Mouse (Mus musculus) intestine, postnatal 0 days (tissue): ENCODE measurements around the gene Pip5k1c. TPM values are rescaled to one million over a fixed set of nuclear protein-coding genes. Genes with fewer than 3 reads are reported as not detected.

Experiments used
- ATAC-seq: fragments of 200-750 bp; cut with Nextera tagmentation; 2 replicates; pipeline ENCODE4 v1.8.0; 2017; ENCODE audit warnings: mild to moderate bottlenecking, moderate TSS enrichment, moderate library complexity
- H3K27ac ChIP-seq: fragments of 300-500 bp; sonication (generic); 2 replicates; pipeline ENCODE4 v1.5.1; 2014; ENCODE audit warnings: mild to moderate bottlenecking, low read depth, low read length, moderate library complexity
- H3K27me3 ChIP-seq: fragments of 300-500 bp; sonication (generic); replicated peaks from 2 replicates; pipeline ENCODE4 v1.6.1; 2014; ENCODE audit warnings: low read length, mixed read lengths; ENCODE audit not compliant: control insufficient read depth, insufficient read depth
- H3K36me3 ChIP-seq: fragments of 300-500 bp; sonication (generic); 2 replicates; pipeline ENCODE4 v1.6.1; 2014; ENCODE audit warnings: mild to moderate bottlenecking, moderate library complexity; ENCODE audit not compliant: control insufficient read depth, insufficient read depth
- H3K4me1 ChIP-seq: fragments of 300-500 bp; sonication (generic); replicated peaks from 2 replicates; pipeline ENCODE4 v1.6.1; 2014; ENCODE audit warnings: antibody characterized with exemption, low read length, mixed read lengths; ENCODE audit not compliant: control insufficient read depth, insufficient read depth
- H3K4me2 ChIP-seq: fragments of 300-500 bp; sonication (generic); replicated peaks from 2 replicates; pipeline ENCODE4 v1.6.1; 2014; ENCODE audit warnings: low read depth, mild to moderate bottlenecking, moderate library complexity
- H3K4me3 ChIP-seq: fragments of 300-500 bp; sonication (generic); 2 replicates; pipeline ENCODE4 v1.5.1; 2014; ENCODE audit warnings: low read depth, low read length
- H3K9ac ChIP-seq: fragments of 300-500 bp; sonication (generic); 2 replicates; pipeline ENCODE4 v1.6.1; 2014; ENCODE audit warnings: mild to moderate bottlenecking, low read depth, low read length
- H3K9me3 ChIP-seq: fragments of 300-500 bp; sonication (generic); 2 replicates; pipeline ENCODE4 v1.6.1; 2016; ENCODE audit warnings: mixed run types; ENCODE audit not compliant: control insufficient read depth
- CTCF ChIP-seq: sonication (generic); IDR thresholded peaks from 2 replicates; pipeline ENCODE4 v1.5.1; 2016; ENCODE audit warnings: low read depth, mild to moderate bottlenecking, control low read depth, antibody characterized with exemption, moderate library complexity
- WGBS: fragments of 180-500 bp; shearing (Covaris S2); extraction: QIAGEN DNeasy Blood & Tissue Kit; methylation state at CpG from one replicate; pipeline ENCODE4 v1.1.7; 2014; 5-methylcytosine and 5-hydroxymethylcytosine counted together
- polyA plus RNA-seq: library from polyadenylated mRNA; unstranded; fragments of >200 nt; fragmentation: Nextera tagmentation; extraction: Ambion mirVana; gene quantifications from 2 replicates; pipeline ENCODE4 v1.2.1, GENCODE M21; 2015

Gene Pip5k1c
- polyA plus RNA-seq, 1 experiment from 2014 or later: 27.2 TPM

- H3K27me3 ChIP-seq: no peaks in the 10 kb centered on the region
- H3K4me2 ChIP-seq: peak overlapping the region; percentile 48
- H3K4me1 ChIP-seq: peaks cover 27% of the 10 kb centered on the region; the same call in 1 of the 2 replicates
- no peak overlapping the region for H3K9ac ChIP-seq
- TF ChIP-seq CTCF: no peak
- no peak overlapping the region for H3K4me3 ChIP-seq
- H3K9me3 ChIP-seq: no peaks in the 10 kb centered on the region
- WGBS: 11% methylated on average over 14 of the region's 14 CpGs
- peak overlapping the region; percentile 52 for H3K27ac ChIP-seq
- peak; percentile 12; the same call in 1 of the 2 replicates for ATAC-seq
- H3K36me3 ChIP-seq: peaks cover 26% of the 10 kb centered on the region
Measured at GRCm38 (mm10) chr10:81302781-81303218, 10.0 kb downstream of the Pip5k1c start.

GRCm38 (mm10) chr10:81303258-81303657 is 10.5 kb downstream of the Pip5k1c start:
- WGBS: 44% methylated on average over 10 of the region's 10 CpGs
- peak overlapping the region; percentile 52; the same call in 1 of the 2 replicates for H3K27ac ChIP-seq
- no peaks in the 10 kb centered on the region for H3K27me3 ChIP-seq
- H3K4me3 ChIP-seq: no peak overlapping the region
- no peak overlapping the region for H3K9ac ChIP-seq
- ATAC-seq: no peak
- peaks cover 25% of the 10 kb centered on the region; the same call in 1 of the 2 replicates for H3K4me1 ChIP-seq
- TF ChIP-seq CTCF: no peak
- H3K4me2 ChIP-seq: peak overlapping the region; percentile 48
- no peaks in the 10 kb centered on the region for H3K9me3 ChIP-seq
- peaks cover 31% of the 10 kb centered on the region for H3K36me3 ChIP-seq

GRCm38 (mm10) chr10:81303761-81304160 is 11.0 kb downstream of the Pip5k1c start:
- Histone ChIP-seq H3K36me3 (peaks cover 34% of the 10 kb centered on the region), H3K27ac (no peak overlapping the region), H3K9me3 (no peaks in the 10 kb centered on the region), H3K9ac (no peak overlapping the region), H3K4me1 (peaks cover 22% of the 10 kb centered on the region; the same call in 1 of the 2 replicates), H3K4me3 (no peak overlapping the region), H3K4me2 (0 out of 2 replicates have a peak overlapping the region, but pooled peaks have one; percentile 3), H3K27me3 (no peaks in the 10 kb centered on the region)
- no peak for ATAC-seq
- WGBS: 78% methylated on average over 7 of the region's 7 CpGs
- no peak for TF ChIP-seq CTCF

DNA sequence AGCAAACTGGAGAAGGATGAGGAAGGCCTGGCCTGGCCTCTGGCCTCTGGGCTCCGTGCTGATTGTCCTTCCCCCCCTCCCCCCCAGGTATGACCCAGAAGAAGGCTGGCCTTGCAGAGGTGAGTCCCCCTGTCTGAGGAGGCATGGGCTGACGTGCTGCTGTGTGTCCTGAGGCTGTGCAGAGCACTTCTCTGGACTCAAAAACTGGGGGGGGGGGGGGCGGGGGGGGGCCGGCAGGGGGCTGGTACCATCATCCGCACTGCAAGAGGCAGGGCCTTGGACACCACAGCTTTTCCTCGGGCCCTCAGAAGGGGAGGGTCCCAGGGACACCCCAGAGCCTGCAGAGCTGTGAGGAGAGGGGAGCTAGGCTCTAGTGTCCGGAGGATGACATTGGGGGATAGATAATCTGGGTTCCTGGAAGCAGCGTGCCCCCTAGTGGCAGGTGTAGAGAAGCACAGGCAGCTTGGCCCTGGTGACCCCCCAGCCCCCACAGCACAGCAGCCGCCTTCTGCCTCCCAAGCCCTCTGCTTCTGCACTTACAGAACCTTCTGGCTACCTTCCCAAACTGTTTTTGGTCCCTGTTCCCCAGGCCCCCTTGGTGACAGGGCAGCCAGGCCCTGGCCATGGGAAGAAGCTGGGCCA is 12.0 kb downstream of the Pip5k1c start:
- Histone ChIP-seq H3K9me3 (no peaks in the 10 kb centered on the region), H3K27ac (no peak overlapping the region), H3K4me2 (no peak overlapping the region), H3K27me3 (no peaks in the 10 kb centered on the region), H3K4me3 (no peak overlapping the region), H3K4me1 (peaks cover 17% of the 10 kb centered on the region; the same call in 1 of the 2 replicates), H3K36me3 (peaks cover 44% of the 10 kb centered on the region), H3K9ac (no peak overlapping the region)
- ATAC-seq: peak; percentile 15; the same call in 1 of the 2 replicates
- TF ChIP-seq CTCF: peak; percentile 91
- WGBS: 19% methylated on average over 9 of the region's 9 CpGs

DNA sequence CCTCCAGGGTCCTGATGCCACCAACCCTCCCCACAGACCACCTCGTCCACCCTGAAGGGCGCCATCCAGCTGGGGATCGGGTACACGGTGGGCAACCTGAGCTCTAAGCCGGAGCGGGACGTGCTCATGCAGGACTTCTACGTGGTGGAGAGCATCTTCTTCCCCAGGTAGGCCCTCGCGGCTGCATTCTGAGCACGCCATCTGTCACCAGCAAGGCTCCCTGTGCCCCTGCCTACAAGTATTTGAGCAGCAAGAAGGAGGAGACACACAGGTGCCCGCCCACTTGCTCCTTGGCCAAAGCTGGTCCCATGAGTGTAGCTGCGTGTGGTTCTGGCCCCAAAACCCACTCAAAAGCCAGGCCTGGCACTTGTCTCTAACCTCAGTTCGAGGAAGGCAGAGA is 12.9 kb downstream of the Pip5k1c start:
- peaks cover 15% of the 10 kb centered on the region; the same call in 1 of the 2 replicates for H3K4me1 ChIP-seq
- TF ChIP-seq CTCF: no peak
- H3K36me3 ChIP-seq: peaks cover 53% of the 10 kb centered on the region
- no peak overlapping the region for H3K9ac ChIP-seq
- ATAC-seq: no peak
- no peak overlapping the region for H3K27ac ChIP-seq
- no peaks in the 10 kb centered on the region for H3K9me3 ChIP-seq
- 93% methylated on average over 14 of the region's 14 CpGs for WGBS
- no peak overlapping the region for H3K4me2 ChIP-seq
- H3K27me3 ChIP-seq: no peaks in the 10 kb centered on the region
- H3K4me3 ChIP-seq: no peak overlapping the region

DNA sequence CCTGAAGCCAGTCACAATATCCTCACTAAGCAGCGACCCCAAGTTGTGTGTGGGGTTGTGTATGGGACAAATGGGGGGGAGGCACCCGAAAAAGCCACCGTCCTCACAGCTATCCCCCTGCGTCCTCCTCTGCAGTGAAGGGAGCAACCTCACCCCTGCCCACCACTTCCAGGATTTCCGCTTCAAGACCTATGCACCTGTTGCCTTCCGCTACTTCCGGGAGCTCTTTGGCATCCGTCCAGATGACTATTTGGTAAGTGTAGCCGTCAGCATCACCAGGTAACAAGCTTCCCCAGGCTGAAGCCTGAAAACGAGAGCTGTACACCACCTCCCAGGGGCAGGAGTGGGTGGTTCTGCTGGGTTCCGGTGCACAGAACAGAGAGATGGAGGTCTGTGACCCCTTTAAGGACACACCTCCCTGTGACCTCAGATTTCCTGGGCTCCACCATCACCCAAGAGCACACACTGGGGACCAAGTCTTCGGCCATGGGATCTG is 13.5 kb downstream of the Pip5k1c start:
- H3K9ac ChIP-seq: no peak overlapping the region
- no peaks in the 10 kb centered on the region for H3K9me3 ChIP-seq
- 87% methylated on average over 12 of the region's 12 CpGs for whole genome bisulfite sequencing
- no peak for ATAC-seq
- TF ChIP-seq CTCF: no peak
- H3K27ac ChIP-seq: no peak overlapping the region
- H3K27me3 ChIP-seq: no peaks in the 10 kb centered on the region
- H3K36me3 ChIP-seq: peaks cover 55% of the 10 kb centered on the region
- no peak overlapping the region for H3K4me2 ChIP-seq
- H3K4me3 ChIP-seq: no peak overlapping the region
- peaks cover 15% of the 10 kb centered on the region; the same call in 1 of the 2 replicates for H3K4me1 ChIP-seq
